Mouse (Mus musculus): ENCODE data around the gene Pola1.

GRCm38 (mm10) chrX:93676228-93676627 lies 44.3 kb upstream of the Pola1 start:
- TF ChIP-seq CTCF (IDR thresholded peaks at IDR 0.05; ENCODE audit: low read depth, low read length): no peak
- TF ChIP-seq POLR2A (IDR thresholded peaks at IDR 0.05; ENCODE audit: extremely low read depth, insufficient read depth, low read length): no peak
